Comparison of ENCODE assay signal across 11 mouse cellular contexts in genomic region chr17:34681132-34681571, GRCm38 (mm10). TPM values are rescaled to one million over a fixed set of nuclear protein-coding genes. Genes with fewer than 3 reads are reported as not detected.
DNase-seq lines count a peak whose midpoint lies in the region; ATAC-seq and TF ChIP-seq lines count a peak whose summit lies in the region.
"Had no signal": no experiment of that assay in that cellular context is flagged by ENCODE, and none has a peak within 500 bp of the region (broad histone marks: within the 10 kb centered on the region; RNA-seq: fewer than 3 reads in every experiment).

No protein-coding gene starts in this region.

- WGBS in kidney, adult 2 months, result 51% methylated on average over 17 of the region's 17 CpGs
- WGBS in kidney, embryonic 14.5 days, result 74% methylated on average over 17 of the region's 17 CpGs

- DNase-seq in kidney, adult 2 months, result peak; percentile 81
- DNase-seq in adrenal gland, postnatal 10 days, result peak; percentile 57
- DNase-seq in kidney, adult 8-10 months, result peak; percentile 38 to 54
- peak; percentile 69 to 87 for DNase-seq in natural killer cell, adult 2 months (ENCODE audit: low spot score in 2 of 2)
- no peak for DNase-seq in cerebellum, postnatal 14 days
- no peak for DNase-seq in thymus, postnatal 25 days
- no peak for DNase-seq in left cerebral cortex, adult 8-10 months (ENCODE audit: low spot score in 2 of 2)
- DNase-seq: cerebellum, postnatal 25 days; spleen, adult 18-20 months had no signal

- no peaks in the 10 kb centered on the region for H3K36me3 ChIP-seq in kidney, adult 2 months (ENCODE audit: control insufficient read depth, insufficient read depth, low read length)
- no peaks in the 10 kb centered on the region for H3K36me3 ChIP-seq in kidney, embryonic 14.5 days (ENCODE audit: control insufficient read depth, insufficient read depth, low read length)
- H3K36me3 ChIP-seq: midbrain, embryonic 12.5 days had no signal

- no peak overlapping the region for H3K9ac ChIP-seq in kidney, embryonic 14.5 days (ENCODE audit: low read depth, low read length)
- H3K9ac ChIP-seq: midbrain, embryonic 12.5 days had no signal

- no peak for TF ChIP-seq CTCF in kidney, adult 2 months (conservative IDR thresholded peaks at IDR 0.05; ENCODE audit: insufficient read depth, insufficient read length, low read depth, low read length)

- H3K27me3 ChIP-seq in kidney, adult 2 months (replicated peaks; ENCODE audit: control insufficient read depth, insufficient read depth, low read length), result no peaks in the 10 kb centered on the region
- peaks cover 7% of the 10 kb centered on the region; the same call in 1 of the 2 replicates for H3K27me3 ChIP-seq in kidney, embryonic 14.5 days (ENCODE audit: control insufficient read depth, insufficient read depth, low read length)

- H3K4me3 ChIP-seq in kidney, adult 2 months (ENCODE audit: insufficient read depth, low read depth, low read length), result no peak overlapping the region
- H3K4me3 ChIP-seq in kidney, embryonic 14.5 days (ENCODE audit: low read length), result no peak overlapping the region
- H3K4me3 ChIP-seq: midbrain, embryonic 12.5 days had no signal

- 0 out of 2 replicates have a peak, but pooled peaks cover 5% of the 10 kb centered on the region for H3K4me1 ChIP-seq in kidney, adult 2 months (ENCODE audit: control insufficient read depth, insufficient read depth, low read length)
- 0 out of 2 replicates have a peak, but pooled peaks cover 3% of the 10 kb centered on the region for H3K4me1 ChIP-seq in kidney, embryonic 14.5 days (ENCODE audit: control insufficient read depth, insufficient read depth, low read length)
- H3K4me1 ChIP-seq: midbrain, embryonic 12.5 days had no signal

- no peak for TF ChIP-seq POLR2A in kidney, adult 2 months (IDR thresholded peaks at IDR 0.05; ENCODE audit: low read depth, low read length)

- no peak for ATAC-seq in kidney, embryonic 14.5 days (ENCODE audit: low FRiP score, low TSS enrichment)

- H3K27ac ChIP-seq in kidney, adult 2 months (ENCODE audit: insufficient read depth, low read depth, low read length), result peak overlapping the region; percentile 21
- no peak overlapping the region for H3K27ac ChIP-seq in kidney, embryonic 14.5 days (ENCODE audit: low read depth, low read length)
- H3K27ac ChIP-seq: midbrain, embryonic 12.5 days had no signal

- no peaks in the 10 kb centered on the region for H3K9me3 ChIP-seq in kidney, embryonic 14.5 days (ENCODE audit: control insufficient read depth, low read length)
- H3K9me3 ChIP-seq: midbrain, embryonic 12.5 days had no signal

- H3K4me2 ChIP-seq in kidney, embryonic 14.5 days (replicated peaks; ENCODE audit: low read depth, low read length), result no peak overlapping the region
- H3K4me2 ChIP-seq: midbrain, embryonic 12.5 days had no signal

RNA-seq across cellular contexts. Expression of gene Tnxb, which starts 10.8 kb away (rescaled TPM):
- polyA plus RNA-seq in kidney, adult 2 months (2012; rRNA removed), result 5.5 and 8.5 TPM in 2 replicates
- polyA plus RNA-seq in kidney, embryonic 14.5 days (2014; fragmentation: Nextera tagmentation; extraction: Ambion mirVana), result 0.15 and 0.26 TPM in 2 replicates
- total RNA-seq in adrenal gland, postnatal 10 days (2021), result 10 to 100 TPM; 40.6 to 47.3 TPM
- 1 to 10 TPM; 2.5 to 3.1 (median 2.8) TPM for total RNA-seq in left cerebral cortex, adult 8-10 months (2022)

RNA-seq across cellular contexts. Expression of gene Atf6b, which starts 34.2 kb away (rescaled TPM):
- 52.5 and 65.5 TPM in 2 replicates for polyA plus RNA-seq in kidney, adult 2 months (2012; rRNA removed)
- polyA plus RNA-seq in kidney, embryonic 14.5 days (2014; fragmentation: Nextera tagmentation; extraction: Ambion mirVana), result 54.6 and 61.7 TPM in 2 replicates
- 10 to 100 TPM; 37.8 to 40.1 TPM for total RNA-seq in adrenal gland, postnatal 10 days (2021)
- 10 to 100 TPM; 46.3 to 56.8 (median 53.7) TPM for total RNA-seq in left cerebral cortex, adult 8-10 months (2022)

RNA-seq across cellular contexts. Expression of gene Fkbpl, which starts 36.6 kb away (rescaled TPM):
- polyA plus RNA-seq in kidney, adult 2 months (2012; rRNA removed), result 5.5 and 5.8 TPM in 2 replicates
- 14.8 and 16.5 TPM in 2 replicates for polyA plus RNA-seq in kidney, embryonic 14.5 days (2014; fragmentation: Nextera tagmentation; extraction: Ambion mirVana)
- 10 to 100 TPM; 11.8 to 14.4 TPM for total RNA-seq in adrenal gland, postnatal 10 days (2021)
- total RNA-seq in left cerebral cortex, adult 8-10 months (2022), result 10 to 100 TPM; 12.5 to 16.7 (median 14.8) TPM

RNA-seq across cellular contexts. Expression of gene Prrt1, which starts 51.8 kb away (rescaled TPM):
- polyA plus RNA-seq in kidney, adult 2 months (2012; rRNA removed), result 2.7 and 3.2 TPM in 2 replicates
- 0.16 and 0.18 TPM in 2 replicates for polyA plus RNA-seq in kidney, embryonic 14.5 days (2014; fragmentation: Nextera tagmentation; extraction: Ambion mirVana)
- total RNA-seq in adrenal gland, postnatal 10 days (2021), result 1 to 10 TPM; 4.5 to 7.9 TPM
- 100 to 1,000 TPM in 3 of 4 experiments, 10 to 100 TPM in 1; 90.1 to 149 (median 116) TPM for total RNA-seq in left cerebral cortex, adult 8-10 months (2022)

RNA-seq across cellular contexts. Expression of gene Ppt2, which starts 52.8 kb away (rescaled TPM):
- 118 and 123 TPM in 2 replicates for polyA plus RNA-seq in kidney, adult 2 months (2012; rRNA removed)
- 33.5 and 39.1 TPM in 2 replicates for polyA plus RNA-seq in kidney, embryonic 14.5 days (2014; fragmentation: Nextera tagmentation; extraction: Ambion mirVana)
- 10 to 100 TPM; 47.8 to 48.0 TPM for total RNA-seq in adrenal gland, postnatal 10 days (2021)
- total RNA-seq in left cerebral cortex, adult 8-10 months (2022), result 10 to 100 TPM; 38.1 to 48.6 (median 45.4) TPM

Comparison
In these comparisons a context has a peak if more than half of its experiments do, and no peak if none do; other contexts are left out.
1. DNase-seq: peak in kidney, adult 2 months (single experiment), adrenal gland, postnatal 10 days (single experiment), kidney, adult 8-10 months (2 of 2) and natural killer cell, adult 2 months (2 of 2); none in cerebellum, postnatal 14 days (0 of 2), thymus, postnatal 25 days (single experiment) and left cerebral cortex, adult 8-10 months (0 of 2).
2. RNA of gene Tnxb, which starts 10.8 kb away (total RNA-seq): 40.6 to 47.3 TPM in adrenal gland, postnatal 10 days; 2.5 to 3.1 TPM in left cerebral cortex, adult 8-10 months; every median in the first group is over 10 times any median in the second.